Mouse (Mus musculus) C2C12 (cell line): ENCODE measurements at regions not wholly inside any gene's neighbourhood (a gene's known extent, or its start where the extent isn't known, plus 50 kb on each side); places are given as distances from the start of the nearest gene placed in this dataset.
A peak's percentile ranks its signal among the peaks of the same experiment; 100 is the strongest.

Experiments used
- CEBPB ChIP-seq: IDR thresholded peaks from one replicate; pipeline ENCODE4 v1.6.1; 2011; ENCODE audit warnings: low read depth, mild to moderate bottlenecking, control low read depth, moderate library complexity
- CTCF ChIP-seq: IDR thresholded peaks from one replicate; pipeline ENCODE4 v1.5.1; 2011; ENCODE audit not compliant: control insufficient read depth, insufficient read depth, insufficient read length
- FOSL1 ChIP-seq: IDR thresholded peaks from one replicate; pipeline ENCODE4 v1.8.0; 2011; ENCODE audit warnings: mild to moderate bottlenecking, low read length; ENCODE audit not compliant: poor library complexity, insufficient read depth, severe bottlenecking
- MAX ChIP-seq: IDR thresholded peaks from one replicate; pipeline ENCODE4 v1.6.1; 2011; ENCODE audit warnings: mild to moderate bottlenecking, control low read depth
- MYOD1 ChIP-seq: IDR thresholded peaks from one replicate; pipeline ENCODE4 v1.6.1; 2011; ENCODE audit warnings: low read depth; ENCODE audit not compliant: control insufficient read depth, insufficient read length
- MYOG ChIP-seq: IDR thresholded peaks from one replicate; pipeline ENCODE4 v1.6.1; 2011; ENCODE audit not compliant: control insufficient read depth, insufficient read length; ENCODE audit errors: extremely low read depth
- USF1 ChIP-seq: IDR thresholded peaks from one replicate; pipeline ENCODE4 v1.6.1; 2011; ENCODE audit warnings: low read depth, mild to moderate bottlenecking, control low read depth, moderate library complexity

DNA sequence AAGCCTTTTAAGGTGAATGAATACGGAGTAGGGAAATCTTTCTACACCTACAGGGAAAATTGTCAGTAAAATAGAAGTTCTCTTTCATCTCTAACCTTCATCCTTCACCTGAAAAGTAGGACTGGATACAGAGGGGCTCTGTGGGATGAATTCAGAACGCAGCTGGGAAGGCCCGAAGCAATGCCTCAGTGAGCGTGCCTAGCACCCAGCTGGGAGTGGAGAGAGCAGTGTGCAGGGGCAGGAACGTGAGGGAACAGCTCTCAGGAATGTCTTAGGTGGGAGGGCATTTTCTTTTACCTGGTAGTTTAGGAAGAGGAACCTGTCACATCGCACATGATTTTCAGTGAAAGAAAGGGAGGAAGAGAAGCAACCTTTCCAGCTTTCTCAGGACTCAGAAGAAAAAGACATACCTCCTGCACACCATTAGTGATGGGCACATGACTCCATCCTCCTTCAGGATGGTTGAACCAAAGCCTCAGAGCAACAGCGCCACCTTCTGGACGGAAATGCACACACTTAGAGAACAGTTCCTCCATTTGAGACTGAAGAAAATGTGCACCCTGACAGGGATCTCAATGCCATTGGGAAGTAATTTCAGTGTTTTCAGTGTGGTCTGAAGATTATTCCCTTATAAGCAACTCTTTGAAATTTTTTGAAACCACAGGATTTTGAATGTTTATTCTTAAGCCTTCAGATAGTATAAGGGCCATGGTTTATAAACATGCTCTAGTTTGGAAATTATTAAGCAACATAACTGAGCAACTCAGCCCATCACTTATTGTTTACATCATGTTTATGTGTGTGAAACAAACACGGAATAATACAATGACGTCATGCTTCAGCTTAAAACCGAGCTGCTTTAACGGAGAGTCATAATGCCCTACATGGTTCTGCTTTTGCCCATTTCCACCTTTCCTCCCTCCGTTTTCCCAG lies 68.9 kb downstream of the AI429214 start:
- peak; percentile 49 for TF ChIP-seq CTCF
- TF ChIP-seq MAX, result no peak
- no peak for TF ChIP-seq MYOD1
- peak; percentile 75 for TF ChIP-seq USF1
- TF ChIP-seq CEBPB, result no peak
- no peak for TF ChIP-seq FOSL1
- TF ChIP-seq MYOG, result no peak
